Mouse (Mus musculus): ENCODE results near the gene Olfr223. TPM values are rescaled to one million over a fixed set of nuclear protein-coding genes. Genes with fewer than 3 reads are reported as not detected.

Olfr223 gene
- total and polyA plus RNA-seq, 3 experiments: not detected

GRCm38 (mm10) chr11:59575726-59576125 is 17.4 kb downstream of the Olfr223 start:
- peaks cover 5% of the 10 kb centered on the region; the same call in 1 of the 2 replicates for H3K27me3 ChIP-seq (ENCODE audit: insufficient read depth, low read length)
- TF ChIP-seq TAL1 (conservative IDR thresholded peaks at IDR 0.05; ENCODE audit: low read depth, low read length) (no peak), GATA2 (IDR thresholded peaks at IDR 0.05; ENCODE audit: borderline replicate concordance, low read depth, low read length) (no peak)
- no peak for ATAC-seq (ENCODE audit: extremely low read depth, insufficient number of reproducible peaks, low FRiP score, poor library complexity, severe bottlenecking)

GRCm38 (mm10) chr11:59569306-59569705 is 23.8 kb downstream of the Olfr223 start:
- no peak for ATAC-seq (ENCODE audit: extremely low read depth, insufficient number of reproducible peaks, low FRiP score, poor library complexity, severe bottlenecking)
- Histone ChIP-seq H3K4me1 (ENCODE audit: insufficient read depth, low read depth, low read length) (no peaks in the 10 kb centered on the region), H3K9me3 (replicated peaks) (no peaks in the 10 kb centered on the region), H3K4me3 (ENCODE audit: low read depth, low read length) (no peak overlapping the region), H3K36me3 (replicated peaks) (no peaks in the 10 kb centered on the region), H3K27me3 (ENCODE audit: insufficient read depth, low read length) (peaks cover 7% of the 10 kb centered on the region; the same call in 1 of the 2 replicates)
- TF ChIP-seq GATA2 (IDR thresholded peaks at IDR 0.05; ENCODE audit: borderline replicate concordance, low read depth, low read length) (no peak), TAL1 (conservative IDR thresholded peaks at IDR 0.05; ENCODE audit: low read depth, low read length) (no peak)
- DNase-seq (ENCODE audit: low spot score): no peak

More at GRCm38 (mm10) chr11:59575726-59576125, 17.4 kb downstream of the Olfr223 start:
- H3K36me3 ChIP-seq (replicated peaks): no peaks in the 10 kb centered on the region
- no peaks in the 10 kb centered on the region for H3K9me3 ChIP-seq (replicated peaks)
- H3K4me1 ChIP-seq (ENCODE audit: insufficient read depth, low read depth, low read length): no peaks in the 10 kb centered on the region
- DNase-seq (ENCODE audit: low spot score): no peak
- H3K4me3 ChIP-seq (ENCODE audit: low read depth, low read length): no peak overlapping the region

- no peaks in the 10 kb centered on the region for H3K36me3 ChIP-seq (replicated peaks)
- H3K9me3 ChIP-seq (replicated peaks): no peaks in the 10 kb centered on the region
- ATAC-seq (ENCODE audit: extremely low read depth, insufficient number of reproducible peaks, low FRiP score, poor library complexity, severe bottlenecking): no peak
- no peak for DNase-seq (ENCODE audit: low spot score)
- TF ChIP-seq POLR2AphosphoS5 (IDR thresholded peaks at IDR 0.05; ENCODE audit: insufficient replicate concordance, low read depth, low read length) (no peak), GATA1 (IDR thresholded peaks at IDR 0.05; ENCODE audit: borderline replicate concordance, low read length) (no peak)
- no peak overlapping the region for H3K4me3 ChIP-seq (ENCODE audit: low read depth, low read length)
- H3K4me1 ChIP-seq (ENCODE audit: insufficient read depth, low read depth, low read length): no peaks in the 10 kb centered on the region
- H3K27me3 ChIP-seq (ENCODE audit: insufficient read depth, low read length): peaks cover 5% of the 10 kb centered on the region
Measured at GRCm38 (mm10) chr11:59562837-59563236, 30.3 kb downstream of the Olfr223 start.

GRCm38 (mm10) chr11:59562336-59562735 is 30.8 kb downstream of the Olfr223 start:
- no peak for DNase-seq (ENCODE audit: low spot score)
- Histone ChIP-seq H3K27me3 (ENCODE audit: insufficient read depth, low read length) (peaks cover 5% of the 10 kb centered on the region), H3K4me1 (ENCODE audit: insufficient read depth, low read depth, low read length) (no peaks in the 10 kb centered on the region), H3K36me3 (replicated peaks) (no peaks in the 10 kb centered on the region), H3K4me3 (ENCODE audit: low read depth, low read length) (no peak overlapping the region), H3K9me3 (replicated peaks) (no peaks in the 10 kb centered on the region)
- no peak for ATAC-seq (ENCODE audit: extremely low read depth, insufficient number of reproducible peaks, low FRiP score, poor library complexity, severe bottlenecking)
- TF ChIP-seq GATA1 (IDR thresholded peaks at IDR 0.05; ENCODE audit: borderline replicate concordance, low read length): no peak

GRCm38 (mm10) chr11:59560906-59561305 is 32.2 kb downstream of the Olfr223 start:
- Histone ChIP-seq H3K4me3 (ENCODE audit: low read depth, low read length) (no peak overlapping the region), H3K36me3 (replicated peaks) (no peaks in the 10 kb centered on the region), H3K27me3 (ENCODE audit: insufficient read depth, low read length) (peaks cover 5% of the 10 kb centered on the region), H3K4me1 (ENCODE audit: insufficient read depth, low read depth, low read length) (no peaks in the 10 kb centered on the region), H3K9me3 (replicated peaks) (no peaks in the 10 kb centered on the region)
- no peak for ATAC-seq (ENCODE audit: extremely low read depth, insufficient number of reproducible peaks, low FRiP score, poor library complexity, severe bottlenecking)
- TF ChIP-seq CTCF (IDR thresholded peaks at IDR 0.05; ENCODE audit: low read depth, low read length) (no peak), GATA2 (IDR thresholded peaks at IDR 0.05; ENCODE audit: borderline replicate concordance, low read depth, low read length) (no peak), TAL1 (conservative IDR thresholded peaks at IDR 0.05; ENCODE audit: low read depth, low read length) (no peak), GATA1 (IDR thresholded peaks at IDR 0.05; ENCODE audit: borderline replicate concordance, low read length) (no peak), POLR2AphosphoS5 (IDR thresholded peaks at IDR 0.05; ENCODE audit: insufficient replicate concordance, low read depth, low read length) (no peak)
- DNase-seq (ENCODE audit: low spot score): no peak

- TF ChIP-seq GATA1 (IDR thresholded peaks at IDR 0.05; ENCODE audit: borderline replicate concordance, low read length): no peak
- TF ChIP-seq TAL1 (conservative IDR thresholded peaks at IDR 0.05; ENCODE audit: low read depth, low read length): no peak
- no peak for TF ChIP-seq CTCF (IDR thresholded peaks at IDR 0.05; ENCODE audit: low read depth, low read length)
- TF ChIP-seq GATA2 (IDR thresholded peaks at IDR 0.05; ENCODE audit: borderline replicate concordance, low read depth, low read length): no peak
- no peak for TF ChIP-seq POLR2AphosphoS5 (IDR thresholded peaks at IDR 0.05; ENCODE audit: insufficient replicate concordance, low read depth, low read length)
- DNase-seq (ENCODE audit: low spot score): no peak
- Histone ChIP-seq H3K27me3 (ENCODE audit: insufficient read depth, low read length) (peaks cover 7% of the 10 kb centered on the region), H3K36me3 (replicated peaks) (no peaks in the 10 kb centered on the region), H3K9me3 (replicated peaks) (no peaks in the 10 kb centered on the region), H3K4me3 (ENCODE audit: low read depth, low read length) (no peak overlapping the region), H3K4me1 (ENCODE audit: insufficient read depth, low read depth, low read length) (no peaks in the 10 kb centered on the region)
- no peak for ATAC-seq (ENCODE audit: extremely low read depth, insufficient number of reproducible peaks, low FRiP score, poor library complexity, severe bottlenecking)
Measured at GRCm38 (mm10) chr11:59554535-59554934, 38.6 kb downstream of the Olfr223 start.

GRCm38 (mm10) chr11:59554127-59554526 is 39.0 kb downstream of the Olfr223 start:
- ATAC-seq (ENCODE audit: extremely low read depth, insufficient number of reproducible peaks, low FRiP score, poor library complexity, severe bottlenecking): no peak

More at GRCm38 (mm10) chr11:59554127-59554526, 39.0 kb downstream of the Olfr223 start:
- H3K9me3 ChIP-seq (replicated peaks): no peaks in the 10 kb centered on the region
- TF ChIP-seq TAL1 (conservative IDR thresholded peaks at IDR 0.05; ENCODE audit: low read depth, low read length): no peak
- TF ChIP-seq POLR2AphosphoS5 (IDR thresholded peaks at IDR 0.05; ENCODE audit: insufficient replicate concordance, low read depth, low read length): no peak
- no peak overlapping the region for H3K4me3 ChIP-seq (ENCODE audit: low read depth, low read length)
- no peaks in the 10 kb centered on the region for H3K4me1 ChIP-seq (ENCODE audit: insufficient read depth, low read depth, low read length)
- no peaks in the 10 kb centered on the region for H3K36me3 ChIP-seq (replicated peaks)
- peaks cover 5% of the 10 kb centered on the region for H3K27me3 ChIP-seq (ENCODE audit: insufficient read depth, low read length)
- no peak for DNase-seq (ENCODE audit: low spot score)

All from G1E (cell line).